Mouse (Mus musculus) cerebellum, adult (tissue): ENCODE measurements around the gene Rassf7.

ENCODE experiments used
- ATAC-seq: cut with Nextera tagmentation; 2 replicates; pipeline ENCODE4 v1.9.2; 2017; ENCODE audit warnings: mild to moderate bottlenecking, moderate library complexity, mixed read lengths; ENCODE audit not compliant: insufficient number of reproducible peaks, low FRiP score, low TSS enrichment

Gene Rassf7

GRCm38 (mm10) chr7:141195754-141196153 lies 19.9 kb upstream of the Rassf7 start:
- no peak for ATAC-seq

- ATAC-seq, result no peak
Measured at GRCm38 (mm10) chr7:141196619-141197282, 18.9 kb upstream of the Rassf7 start.

- ATAC-seq, result no peak
Measured at GRCm38 (mm10) chr7:141198121-141198520, 17.5 kb upstream of the Rassf7 start.

GRCm38 (mm10) chr7:141204546-141204945 lies 11.1 kb upstream of the Rassf7 start:
- ATAC-seq, result no peak

GRCm38 (mm10) chr7:141205504-141205903 lies 10.2 kb upstream of the Rassf7 start:
- ATAC-seq, result no peak

- ATAC-seq, result no peak
Measured at GRCm38 (mm10) chr7:141206182-141206937, 9.3 kb upstream of the Rassf7 start.

GRCm38 (mm10) chr7:141209526-141209925 lies 6.1 kb upstream of the Rassf7 start:
- no peak for ATAC-seq

GRCm38 (mm10) chr7:141210137-141210536 lies 5.5 kb upstream of the Rassf7 start:
- ATAC-seq, result no peak

- ATAC-seq, result no peak
Measured at GRCm38 (mm10) chr7:141210606-141211131, 5.0 kb upstream of the Rassf7 start.

- ATAC-seq, result no peak
Measured at GRCm38 (mm10) chr7:141213133-141213532, 2.5 kb upstream of the Rassf7 start.

- ATAC-seq, result no peak
Measured at GRCm38 (mm10) chr7:141213605-141214235, 1.9 kb upstream of the Rassf7 start, which contains the start of gene Lmntd2. Gene Lmntd2, minus strand, starts transcription at chr7:141214080.

GRCm38 (mm10) chr7:141214310-141214709 lies 1.4 kb upstream of the Rassf7 start:
- no peak for ATAC-seq

GRCm38 (mm10) chr7:141215880-141216733 lies 447 bp downstream of the Rassf7 start:
- no peak; the same call in 1 of the 2 replicates for ATAC-seq

GRCm38 (mm10) chr7:141216894-141217293 lies 1.2 kb downstream of the Rassf7 start:
- ATAC-seq, result no peak

- ATAC-seq, result no peak
Measured at GRCm38 (mm10) chr7:141217343-141218013, 1.8 kb downstream of the Rassf7 start.

- ATAC-seq, result no peak
Measured at GRCm38 (mm10) chr7:141218141-141218540, 2.5 kb downstream of the Rassf7 start.

GRCm38 (mm10) chr7:141218557-141219133 lies 3.0 kb downstream of the Rassf7 start:
- no peak for ATAC-seq

- no peak for ATAC-seq
Measured at GRCm38 (mm10) chr7:141219558-141220099, 4.0 kb downstream of the Rassf7 start.

GRCm38 (mm10) chr7:141220377-141220776 lies 4.7 kb downstream of the Rassf7 start:
- no peak for ATAC-seq
